Mouse (Mus musculus): ENCODE results near the gene Slamf8. TPM values are rescaled to one million over a fixed set of nuclear protein-coding genes. Genes with fewer than 3 reads are reported as not detected.

The Slamf8 gene
- polyA plus RNA-seq, 1 experiment from 2014 or later, result not detected

DNA sequence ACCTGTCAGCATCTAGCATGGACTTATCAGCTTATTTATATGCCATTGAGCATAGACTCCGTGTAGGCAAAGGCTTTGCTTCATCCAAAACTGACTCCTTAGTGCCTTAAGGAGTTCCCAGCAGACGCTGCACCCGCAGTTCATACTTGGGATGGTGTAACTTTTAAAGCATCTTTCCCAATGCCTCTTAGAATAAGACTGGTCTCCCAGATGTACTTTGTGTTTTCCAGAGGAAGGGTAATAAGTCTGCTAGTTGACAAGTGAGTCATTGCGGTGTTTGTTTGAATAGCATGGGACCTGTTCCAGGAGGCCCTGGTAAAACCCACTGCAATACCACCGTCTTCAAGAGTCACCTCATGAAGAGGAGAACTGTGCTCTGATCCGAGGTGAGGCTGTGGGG lies 10.3 kb downstream of the Slamf8 start:
- Histone ChIP-seq H3K4me1 (ENCODE audit: insufficient read depth) (no peaks in the 10 kb centered on the region), H3K27ac (ENCODE audit: low read depth) (no peak overlapping the region), H3K4me3 (ENCODE audit: low read depth, low read length) (no peak overlapping the region), H3K9me3 (ENCODE audit: low read depth, low read length) (no peaks in the 10 kb centered on the region), H3K27me3 (ENCODE audit: insufficient read depth, low read length) (peaks cover 10% of the 10 kb centered on the region), H3K36me3 (ENCODE audit: insufficient read depth) (no peaks in the 10 kb centered on the region), H3K9ac (no peak overlapping the region), H3K4me2 (no peak overlapping the region)
- no peak for TF ChIP-seq CTCF (IDR thresholded peaks at IDR 0.05; ENCODE audit: low read depth)
- DNase-seq (no peak), ATAC-seq (ENCODE audit: insufficient read depth) (no peak)
- WGBS, result 56% methylated on average over 6 of the region's 6 CpGs

GRCm38 (mm10) chr1:172567758-172568157 lies 22.6 kb downstream of the Slamf8 start:
- ATAC-seq (ENCODE audit: insufficient read depth) (no peak), DNase-seq (peak; percentile 36)
- peaks cover 11% of the 10 kb centered on the region; the same call in 1 of the 2 replicates for H3K27me3 ChIP-seq (ENCODE audit: insufficient read depth, low read length)
- no peaks in the 10 kb centered on the region for H3K4me1 ChIP-seq (ENCODE audit: insufficient read depth)
- 24% methylated on average over 4 of the region's 4 CpGs for WGBS
- no peak overlapping the region for H3K9ac ChIP-seq
- H3K36me3 ChIP-seq (ENCODE audit: insufficient read depth), result no peaks in the 10 kb centered on the region
- no peak for TF ChIP-seq CTCF (IDR thresholded peaks at IDR 0.05; ENCODE audit: low read depth)
- no peak overlapping the region for H3K4me3 ChIP-seq (ENCODE audit: low read depth, low read length)
- no peak overlapping the region for H3K4me2 ChIP-seq
- no peaks in the 10 kb centered on the region for H3K9me3 ChIP-seq (ENCODE audit: low read depth, low read length)
- H3K27ac ChIP-seq (ENCODE audit: low read depth), result no peak overlapping the region

DNA sequence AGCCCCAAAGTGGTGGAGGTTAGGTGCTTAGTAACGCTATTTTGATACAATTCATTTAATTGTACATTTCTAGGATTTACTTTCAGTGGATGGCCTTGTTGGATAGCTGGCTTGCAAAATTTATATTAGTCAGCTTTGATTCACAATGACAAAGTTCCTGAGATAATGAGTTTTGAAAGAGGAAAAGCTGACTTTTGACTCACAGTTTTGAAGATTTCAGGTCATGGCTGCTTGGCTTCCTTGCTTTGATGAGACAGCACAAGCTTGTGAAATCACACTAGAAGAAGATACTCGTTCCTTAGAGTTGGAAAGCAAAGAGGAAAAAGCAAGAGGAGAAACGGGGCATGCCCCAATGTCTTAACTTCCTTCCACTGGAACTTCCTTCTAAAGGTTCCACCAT lies 24.2 kb downstream of the Slamf8 start:
- WGBS, result 61% methylated on average over 3 of the region's 3 CpGs

GRCm38 (mm10) chr1:172563465-172563828 lies 26.9 kb downstream of the Slamf8 start:
- 3% methylated on average over 10 of the region's 10 CpGs for WGBS

More for the DNA sequence above, 24.2 kb downstream of the Slamf8 start:
- Histone ChIP-seq H3K4me2 (no peak overlapping the region), H3K4me1 (ENCODE audit: insufficient read depth) (0 out of 2 replicates have a peak, but pooled peaks cover 3% of the 10 kb centered on the region), H3K36me3 (ENCODE audit: insufficient read depth) (no peaks in the 10 kb centered on the region), H3K27ac (ENCODE audit: low read depth) (no peak overlapping the region), H3K9me3 (ENCODE audit: low read depth, low read length) (no peaks in the 10 kb centered on the region), H3K27me3 (ENCODE audit: insufficient read depth, low read length) (peaks cover 27% of the 10 kb centered on the region), H3K4me3 (ENCODE audit: low read depth, low read length) (no peak overlapping the region), H3K9ac (no peak overlapping the region)
- DNase-seq (no peak), ATAC-seq (ENCODE audit: insufficient read depth) (no peak)
- TF ChIP-seq CTCF (IDR thresholded peaks at IDR 0.05; ENCODE audit: low read depth), result no peak

DNA sequence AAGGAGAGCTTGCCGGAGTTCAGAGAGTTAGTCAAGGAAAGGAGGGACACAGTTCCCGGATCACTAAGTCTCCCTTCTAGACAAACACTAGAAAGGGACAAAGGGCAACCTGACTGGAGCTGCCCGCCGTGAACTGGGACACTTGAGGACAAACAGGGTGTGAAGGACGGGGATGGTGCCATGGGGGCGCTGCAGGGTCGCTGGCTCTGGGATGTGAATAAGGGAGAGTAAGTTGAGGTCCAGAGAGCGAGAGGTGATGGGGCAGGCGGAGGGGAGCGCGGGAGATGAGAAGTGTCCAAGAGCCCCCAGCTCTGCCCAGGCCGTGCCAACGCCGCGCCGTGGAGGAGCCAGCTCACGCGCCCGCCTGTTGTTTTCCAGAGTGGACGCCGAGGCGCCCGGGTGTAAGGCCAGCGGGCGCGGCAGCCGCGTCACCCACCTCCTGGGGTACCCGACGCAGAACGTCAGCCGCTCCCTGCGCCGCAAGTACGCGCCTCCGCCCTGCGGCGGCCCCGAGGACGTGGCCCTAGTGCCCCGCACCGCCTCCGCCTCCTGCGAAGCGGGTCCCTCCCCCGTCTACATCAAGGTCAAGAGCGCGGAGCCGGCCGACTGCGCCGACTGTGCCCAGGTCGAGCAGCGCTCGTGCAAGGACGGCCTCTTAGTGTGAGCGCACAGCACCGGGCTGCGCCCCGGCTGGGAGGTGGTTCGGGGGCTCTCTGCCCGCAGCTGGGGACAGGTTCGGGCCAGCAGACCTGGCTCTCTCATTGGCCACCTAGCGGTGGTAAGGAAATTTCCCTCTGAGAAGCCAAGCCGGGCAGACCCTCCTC lies 27.5 kb downstream of the Slamf8 start:
- Histone ChIP-seq H3K4me2 (peak overlapping the region; percentile 99), H3K9ac (peak overlapping the region; percentile 58), H3K27ac (ENCODE audit: low read depth) (no peak overlapping the region), H3K4me3 (ENCODE audit: low read depth, low read length) (peak overlapping the region; percentile 61), H3K9me3 (ENCODE audit: low read depth, low read length) (no peaks in the 10 kb centered on the region), H3K4me1 (ENCODE audit: insufficient read depth) (peaks cover 3% of the 10 kb centered on the region; the same call in 1 of the 2 replicates), H3K36me3 (ENCODE audit: insufficient read depth) (no peaks in the 10 kb centered on the region), H3K27me3 (ENCODE audit: insufficient read depth, low read length) (peaks cover 35% of the 10 kb centered on the region)
- peak; percentile 86 for DNase-seq
- WGBS, result under 1% methylated on average over 64 of the region's 66 CpGs
- peak; percentile 84 for ATAC-seq (ENCODE audit: insufficient read depth)
- TF ChIP-seq CTCF (IDR thresholded peaks at IDR 0.05; ENCODE audit: low read depth), result peak; percentile 82

More at GRCm38 (mm10) chr1:172563465-172563828, 26.9 kb downstream of the Slamf8 start:
- H3K4me2 ChIP-seq, result peak overlapping the region; percentile 99
- ATAC-seq (ENCODE audit: insufficient read depth), result no peak
- H3K27ac ChIP-seq (ENCODE audit: low read depth), result no peak overlapping the region
- H3K27me3 ChIP-seq (ENCODE audit: insufficient read depth, low read length), result peaks cover 35% of the 10 kb centered on the region
- peak overlapping the region; percentile 58 for H3K9ac ChIP-seq
- H3K4me1 ChIP-seq (ENCODE audit: insufficient read depth), result peaks cover 3% of the 10 kb centered on the region; the same call in 1 of the 2 replicates
- no peak for DNase-seq
- H3K4me3 ChIP-seq (ENCODE audit: low read depth, low read length), result peak overlapping the region; percentile 61
- no peaks in the 10 kb centered on the region for H3K36me3 ChIP-seq (ENCODE audit: insufficient read depth)
- no peak for TF ChIP-seq CTCF (IDR thresholded peaks at IDR 0.05; ENCODE audit: low read depth)
- no peaks in the 10 kb centered on the region for H3K9me3 ChIP-seq (ENCODE audit: low read depth, low read length)

GRCm38 (mm10) chr1:172555638-172556037 lies 34.7 kb downstream of the Slamf8 start, which contains the start of gene Vsig8:
Gene Vsig8, plus strand, starts transcription at chr1:172555938.
- Histone ChIP-seq H3K9ac (no peak within 1 kb of the TSS), H3K27ac (ENCODE audit: low read depth) (no peak within 1 kb of the TSS), H3K27me3 (ENCODE audit: insufficient read depth, low read length) (peaks cover 4% of the 10 kb centered on the region; the same call in 1 of the 2 replicates), H3K9me3 (ENCODE audit: low read depth, low read length) (no peaks in the 10 kb centered on the region), H3K36me3 (ENCODE audit: insufficient read depth) (no peaks in the 10 kb centered on the region), H3K4me2 (no peak within 1 kb of the TSS), H3K4me3 (ENCODE audit: low read depth, low read length) (no peak within 1 kb of the TSS), H3K4me1 (ENCODE audit: insufficient read depth) (peaks cover 6% of the 10 kb centered on the region; the same call in 1 of the 2 replicates)
- WGBS, result 69% methylated on average over 11 of the region's 11 CpGs
- TF ChIP-seq CTCF (IDR thresholded peaks at IDR 0.05; ENCODE audit: low read depth), result no peak
- DNase-seq, result no peak
- no peak for ATAC-seq (ENCODE audit: insufficient read depth)

GRCm38 (mm10) chr1:172552623-172553022 lies 37.7 kb downstream of the Slamf8 start:
- Histone ChIP-seq H3K27me3 (ENCODE audit: insufficient read depth, low read length) (0 out of 2 replicates have a peak, but pooled peaks cover 3% of the 10 kb centered on the region), H3K4me2 (no peak overlapping the region), H3K4me1 (ENCODE audit: insufficient read depth) (peaks cover 7% of the 10 kb centered on the region; the same call in 1 of the 2 replicates), H3K9ac (no peak overlapping the region), H3K4me3 (ENCODE audit: low read depth, low read length) (no peak overlapping the region), H3K9me3 (ENCODE audit: low read depth, low read length) (no peaks in the 10 kb centered on the region), H3K36me3 (ENCODE audit: insufficient read depth) (no peaks in the 10 kb centered on the region), H3K27ac (ENCODE audit: low read depth) (no peak overlapping the region; the same call in 1 of the 2 replicates)
- no peak for TF ChIP-seq CTCF (IDR thresholded peaks at IDR 0.05; ENCODE audit: low read depth)
- DNase-seq, result peak; percentile 8
- ATAC-seq (ENCODE audit: insufficient read depth), result no peak
- 58% methylated on average over 1 of the region's 1 CpGs for WGBS

Data from lung, embryonic 14.5 days (tissue).